Mouse (Mus musculus) erythroblast, embryonic 14.5 days (primary cell): ENCODE data around the gene Lrrc20.

Experiments
- GATA1 ChIP-seq: IDR thresholded peaks from 2 replicates; pipeline ENCODE4 v1.6.1; 2012; ENCODE audit warnings: low read length, inconsistent platforms, mixed read lengths
- TAL1 ChIP-seq: IDR thresholded peaks from 3 replicates; pipeline ENCODE4 v1.6.1; 2012; ENCODE audit warnings: low read length, inconsistent platforms, mixed read lengths

GRCm38 (mm10) chr10:61534371-61535101 lies 58.9 kb downstream of the Lrrc20 start:
- no peak for TF ChIP-seq TAL1
- no peak for TF ChIP-seq GATA1
